Mouse (Mus musculus) heart, postnatal 14 days (tissue): Measurements from ENCODE around the gene Dock8. TPM values are rescaled to one million over a fixed set of nuclear protein-coding genes. Genes with fewer than 3 reads are reported as not detected.
"Not testable (repeated sequence)": the region's sequence is repeated elsewhere in the genome, so short reads cannot be mapped to it uniquely, and the experiment has no call there.

Source experiments
- DNase-seq, 2 experiments: peaks; one replicate each; pipeline ENCODE4 v3.0.0; 2021 to 2022
- intact Hi-C: fragments of 180-260 bp; cut with DNase I; formaldehyde crosslinking; loops from one replicate; pipeline ENCODE4 v1.15.1; 2025
- total RNA-seq, 2 experiments: library from RNA; stranded (reverse); gene quantifications; 2 replicates each; pipeline ENCODE4 v1.2.3; 2021

Gene Dock8
- total RNA-seq, 2 experiments from 2014 or later, result 16.0 to 19.8 TPM

DNA sequence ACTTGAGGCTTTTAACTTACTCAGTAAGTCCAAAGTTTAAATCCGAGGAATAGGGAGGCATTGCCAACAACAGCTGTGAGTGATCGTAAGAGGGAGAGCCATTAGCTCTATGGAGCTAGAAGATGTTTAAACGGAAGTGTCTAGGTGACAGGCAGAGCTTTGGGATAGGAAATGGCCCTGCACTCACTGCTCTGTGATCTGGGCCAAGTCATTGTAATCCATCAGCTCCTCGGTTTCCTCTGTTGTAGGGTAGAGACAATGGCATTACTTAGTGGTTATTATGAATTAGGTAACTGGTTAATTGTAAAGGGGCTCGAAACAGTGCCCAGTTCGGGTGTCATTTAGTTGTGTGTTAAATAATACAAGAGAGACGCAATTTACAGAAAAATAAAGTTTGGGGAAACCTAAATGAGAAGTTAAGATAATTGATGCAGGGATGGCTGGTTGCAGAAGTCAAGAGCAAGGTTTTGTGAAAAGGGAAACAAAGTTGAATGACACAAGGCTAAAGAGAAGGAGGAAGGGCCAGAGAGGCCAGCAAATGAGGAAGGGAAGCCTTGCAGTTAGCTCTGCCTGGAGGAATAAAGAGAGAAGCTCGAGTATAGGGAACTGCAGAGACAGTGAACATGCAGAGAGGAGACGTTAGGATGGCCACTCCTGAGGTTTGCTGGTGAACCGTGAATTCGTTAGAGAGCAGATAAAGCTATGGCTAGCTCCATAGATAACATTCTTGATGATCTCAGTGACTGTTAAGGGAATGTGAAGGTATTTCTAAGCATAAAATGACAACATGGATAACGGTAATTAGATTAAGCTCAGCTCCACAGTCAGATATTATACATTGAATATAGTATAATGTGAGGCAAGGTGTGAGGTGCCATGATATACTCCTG lies 2.3 kb upstream of the Dock8 start:
- DNase-seq, result no peak
- intact Hi-C loops, result no loop called here

DNA sequence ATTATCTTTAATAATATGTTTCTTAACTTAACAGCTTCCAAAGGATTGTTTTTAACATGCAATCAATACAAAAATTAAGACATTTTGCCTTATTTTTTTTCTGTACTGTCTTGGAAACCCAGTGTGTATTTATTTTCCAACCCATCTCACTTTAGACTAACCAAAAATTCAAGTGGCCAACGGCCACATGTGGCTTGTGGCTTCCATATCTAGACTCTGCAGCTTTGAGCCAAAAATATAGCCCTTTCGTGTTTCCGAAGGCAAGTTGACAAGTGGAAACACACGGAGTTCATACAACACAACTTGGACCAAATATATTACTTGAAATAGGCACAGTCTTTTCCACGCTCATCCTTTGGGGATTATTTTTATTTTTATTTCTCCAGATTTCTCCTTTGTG lies 773 bp upstream of the Dock8 start:
- no peak for DNase-seq
- intact Hi-C loops, result no loop called here

GRCm38 (mm10) chr19:25000153-25000552 lies 819 bp downstream of the Dock8 start:
- no peak for DNase-seq
- intact Hi-C loops, result loop anchor here (2.0 kb wide), 1 partner anchor 39 kb away; the partner anchor contains the start of gene Cbwd1

DNA sequence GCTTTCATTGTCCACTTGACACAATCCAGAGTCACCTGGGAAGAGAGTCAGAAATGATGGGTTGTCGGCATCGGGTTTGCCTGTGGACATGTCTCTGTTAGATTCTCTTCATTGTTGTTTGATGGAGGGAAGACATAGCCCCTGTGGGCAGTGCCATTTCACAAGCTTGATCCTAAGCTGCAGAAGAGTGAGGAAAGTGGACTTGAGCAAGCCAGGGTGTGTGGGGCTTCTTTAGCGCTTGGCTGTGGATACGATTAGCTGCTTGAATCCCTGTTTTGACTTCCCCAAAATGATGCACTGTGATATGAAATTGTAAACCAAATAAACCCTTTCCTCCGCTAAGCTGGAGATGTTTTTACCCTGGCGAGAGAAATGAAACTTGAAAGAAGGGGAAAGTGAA lies 2.7 kb downstream of the Dock8 start:
- intact Hi-C loops, result no loop called here
- no peak for DNase-seq

DNA sequence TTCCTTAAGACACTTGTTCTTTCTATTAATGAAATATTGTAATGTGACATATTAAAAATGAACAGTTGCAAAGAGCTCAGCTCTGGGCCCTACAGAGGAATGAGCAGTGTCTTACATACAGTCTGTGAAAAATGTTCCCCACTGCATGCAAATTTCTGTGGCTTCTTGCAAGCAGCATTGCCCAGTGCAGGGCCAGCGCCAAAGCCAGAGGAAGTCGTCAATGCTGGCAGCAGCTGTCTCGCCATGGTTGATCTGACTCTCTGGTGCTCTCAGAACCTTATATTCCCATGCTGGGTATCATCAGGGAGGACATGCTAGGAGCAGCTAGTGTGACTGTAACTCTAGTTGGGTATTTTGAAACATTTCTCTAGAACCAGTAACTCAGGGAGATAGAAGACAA lies 3.5 kb downstream of the Dock8 start:
- no peak for DNase-seq
- intact Hi-C loops, result no loop called here

- intact Hi-C loops, result no loop called here
- DNase-seq, result no peak
Measured at GRCm38 (mm10) chr19:25003810-25004209, 4.5 kb downstream of the Dock8 start.

DNA sequence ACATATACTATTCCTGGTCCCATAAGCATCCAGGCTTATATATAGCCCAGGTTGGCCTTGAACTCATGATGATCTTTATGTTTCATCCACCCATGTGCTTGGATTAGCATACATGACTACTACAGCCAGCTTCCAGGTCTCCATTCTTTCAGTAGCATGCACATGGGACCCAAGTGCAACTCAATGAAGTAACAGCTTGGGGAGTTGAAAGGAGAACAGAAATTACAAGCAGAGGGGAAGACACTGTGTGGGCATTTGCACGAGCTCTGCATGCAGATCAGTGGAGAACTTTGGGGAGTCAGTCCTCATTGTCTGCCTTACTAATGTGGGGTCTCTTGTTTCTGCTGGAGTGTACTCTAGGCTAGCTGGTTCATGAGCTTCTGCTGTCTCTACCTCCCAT lies 7.4 kb downstream of the Dock8 start:
- intact Hi-C loops, result no loop called here
- no peak for DNase-seq

DNA sequence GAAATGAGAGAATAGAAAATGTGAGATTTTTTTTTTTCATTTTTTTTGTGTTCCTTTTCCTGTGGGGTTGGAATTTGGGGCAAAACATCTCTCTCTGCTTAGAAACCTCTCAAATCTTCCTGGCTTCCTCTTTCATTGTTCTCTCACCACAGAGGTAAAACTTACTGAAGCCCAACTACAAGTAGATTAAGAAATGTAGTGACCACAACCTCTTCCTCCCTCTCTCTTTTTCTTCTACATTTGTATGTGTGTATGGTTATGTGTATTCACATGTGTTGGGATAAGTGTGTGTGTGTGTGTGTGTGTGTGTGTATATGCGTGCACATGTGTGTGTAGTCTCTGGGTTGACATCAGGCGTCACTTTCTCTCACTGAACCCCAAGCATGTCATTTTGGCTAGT lies 9.2 kb downstream of the Dock8 start:
- intact Hi-C loops, result no loop called here
- no peak for DNase-seq

DNA sequence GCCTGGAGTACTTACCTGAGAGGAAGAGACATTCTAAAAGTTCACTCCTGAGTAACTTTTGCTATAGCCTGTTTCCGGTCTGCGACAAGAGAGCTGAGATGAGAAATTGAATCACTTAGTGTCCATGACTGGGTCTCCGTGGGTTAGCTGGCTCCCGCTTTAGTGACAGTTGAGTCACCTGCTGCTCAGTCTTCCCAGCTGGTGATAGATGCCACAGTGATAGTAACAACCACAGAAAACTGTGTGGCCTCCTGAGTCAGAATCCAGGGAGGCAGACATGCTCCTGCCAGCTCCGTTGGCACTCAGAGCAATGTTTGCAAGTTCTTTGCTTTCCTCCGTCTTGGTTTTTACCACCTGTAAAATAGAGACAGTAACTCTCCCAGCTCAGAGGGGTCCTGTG lies 23.4 kb downstream of the Dock8 start:
- intact Hi-C loops, result no loop called here
- no peak for DNase-seq

GRCm38 (mm10) chr19:25031765-25032164 lies 32.4 kb downstream of the Dock8 start:
- intact Hi-C loops, result no loop called here
- DNase-seq, result no peak

GRCm38 (mm10) chr19:25033008-25033407 lies 33.7 kb downstream of the Dock8 start:
- DNase-seq, intact Hi-C loops: not testable (repeated sequence)

DNA sequence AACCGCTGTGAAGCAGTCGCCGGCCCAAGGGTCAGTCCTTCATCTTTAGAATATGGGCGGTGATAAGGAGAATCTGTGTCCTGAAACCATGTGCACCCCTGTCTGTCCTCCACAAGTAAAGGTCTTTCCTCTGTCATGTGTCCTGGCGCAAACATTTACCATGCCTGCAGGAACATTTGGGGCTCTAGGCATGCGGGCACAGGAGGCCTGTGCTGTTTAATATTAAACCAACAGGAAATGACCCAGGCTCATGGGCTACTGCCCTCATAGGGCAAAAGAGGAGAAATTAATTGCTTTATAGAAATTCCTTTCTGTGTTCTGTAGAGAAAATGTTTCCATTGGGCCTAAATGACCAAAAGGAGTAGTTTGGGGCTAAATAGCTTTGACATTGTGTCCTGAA lies 36.5 kb downstream of the Dock8 start:
- intact Hi-C loops, result no loop called here
- no peak for DNase-seq

- intact Hi-C loops, result no loop called here
- no peak for DNase-seq
Measured at GRCm38 (mm10) chr19:25036784-25037183, 37.5 kb downstream of the Dock8 start.

DNA sequence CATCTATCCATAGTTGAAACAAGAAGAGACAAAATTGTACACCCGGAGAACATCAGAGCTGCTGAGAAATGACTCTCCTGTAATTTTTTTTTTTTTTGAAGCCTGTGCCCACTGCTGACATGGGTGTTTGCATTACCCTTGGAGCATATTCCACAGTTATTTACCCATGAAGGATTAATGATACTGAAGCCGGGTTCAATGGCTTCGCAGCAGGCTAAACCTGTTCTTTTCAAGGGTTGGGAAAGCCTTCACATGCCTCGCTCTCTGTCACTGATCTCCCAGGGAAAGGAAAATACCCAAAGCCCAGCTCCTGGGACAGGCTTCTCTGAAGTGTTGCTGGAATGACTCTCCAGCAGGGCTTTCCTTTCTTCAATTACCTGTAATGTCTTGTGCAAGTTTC lies 37.9 kb downstream of the Dock8 start:
- DNase-seq, result no peak
- intact Hi-C loops, result no loop called here

DNA sequence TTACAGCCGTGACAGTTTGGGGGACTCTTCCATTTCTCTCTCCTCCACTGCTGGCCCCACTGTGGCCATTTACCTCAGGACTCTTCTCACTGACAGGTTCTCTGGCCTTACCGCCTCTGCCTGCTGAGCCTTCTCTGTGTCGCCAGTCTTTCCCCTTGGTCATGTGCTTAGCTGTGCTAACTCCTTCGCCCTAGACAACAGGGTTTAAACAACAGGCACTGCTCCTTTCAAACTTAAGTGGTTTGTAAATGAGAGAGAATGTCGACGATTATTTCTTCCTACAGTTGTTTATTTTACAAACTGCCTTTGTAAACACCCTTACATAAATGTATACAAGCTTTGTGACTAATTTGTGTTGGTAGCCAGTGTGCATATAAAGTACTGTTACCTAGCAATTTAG lies 39.0 kb downstream of the Dock8 start:
- intact Hi-C loops, result no loop called here

DNA sequence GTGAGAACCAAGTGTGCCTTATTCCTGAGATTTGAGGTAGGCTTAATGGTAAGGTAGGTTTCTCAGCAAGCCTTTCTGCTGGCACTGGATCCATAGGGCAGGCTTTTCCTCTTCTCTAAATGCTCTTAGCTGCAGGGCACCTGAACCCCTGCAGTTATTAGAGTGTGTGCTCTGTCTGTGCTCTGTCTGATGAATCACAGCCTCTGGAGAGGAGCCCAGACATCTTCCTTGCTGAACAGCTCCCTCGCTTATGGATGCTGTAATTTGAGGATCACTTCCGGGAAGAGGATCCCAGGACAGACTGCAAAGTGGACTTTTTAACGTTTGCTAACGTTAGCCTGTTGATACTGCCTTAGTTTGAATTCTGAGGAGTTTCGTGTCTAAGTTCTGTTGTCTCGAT lies 41.9 kb downstream of the Dock8 start:
- intact Hi-C loops, result no loop called here

More for the DNA sequence above, 39.0 kb downstream of the Dock8 start:
- DNase-seq, result no peak

DNA sequence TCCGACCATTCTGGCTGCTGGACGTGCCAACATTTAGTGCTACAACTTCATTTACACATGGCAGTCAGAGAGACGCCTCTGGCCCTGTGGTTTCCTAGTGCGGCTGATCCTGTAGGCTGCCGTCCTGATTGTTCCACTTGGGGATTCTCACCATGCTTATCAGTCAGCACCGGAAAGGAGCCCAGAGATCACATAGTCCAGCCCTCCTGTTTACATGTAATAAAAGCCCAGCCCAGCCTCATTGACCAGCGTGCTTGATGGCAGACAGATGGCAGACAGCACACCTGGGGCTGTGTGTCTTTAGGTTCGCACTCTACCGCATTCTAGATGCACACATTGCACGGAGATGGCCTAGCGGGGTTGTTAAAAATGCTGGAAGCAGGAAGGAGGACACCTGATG lies 43.6 kb downstream of the Dock8 start:
- intact Hi-C loops, result no loop called here
- DNase-seq, result no peak

More for the DNA sequence above, 41.9 kb downstream of the Dock8 start:
- no peak for DNase-seq

GRCm38 (mm10) chr19:25044057-25044456 lies 44.7 kb downstream of the Dock8 start:
- intact Hi-C loops, result no loop called here

GRCm38 (mm10) chr19:25052355-25052754 lies 53.0 kb downstream of the Dock8 start:
- no peak for DNase-seq

More at GRCm38 (mm10) chr19:25044057-25044456, 44.7 kb downstream of the Dock8 start:
- no peak for DNase-seq

GRCm38 (mm10) chr19:25053152-25053551 lies 53.8 kb downstream of the Dock8 start:
- intact Hi-C loops, result no loop called here
- DNase-seq, result no peak

More at GRCm38 (mm10) chr19:25052355-25052754, 53.0 kb downstream of the Dock8 start:
- intact Hi-C loops, result no loop called here

DNA sequence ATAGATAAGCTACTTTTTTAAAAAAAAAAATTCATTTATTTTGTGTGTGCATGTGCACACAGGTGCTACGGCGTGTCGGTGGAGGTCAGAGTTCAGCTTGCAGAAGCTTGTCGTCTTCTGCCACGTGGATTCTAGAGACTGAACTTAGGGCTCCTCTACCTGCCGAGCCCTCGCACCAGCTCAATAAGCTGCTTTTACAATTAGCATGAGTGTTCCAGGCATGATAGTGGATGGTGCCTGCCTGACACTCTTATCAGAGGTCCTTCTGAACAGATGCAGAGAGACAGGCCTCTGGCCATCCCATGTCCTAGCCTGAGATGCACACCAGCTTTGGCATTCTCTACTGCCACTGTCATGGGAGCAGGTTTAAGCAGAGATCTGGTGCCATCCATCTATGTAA lies 55.7 kb downstream of the Dock8 start:
- DNase-seq, result no peak
- intact Hi-C loops, result no loop called here

DNA sequence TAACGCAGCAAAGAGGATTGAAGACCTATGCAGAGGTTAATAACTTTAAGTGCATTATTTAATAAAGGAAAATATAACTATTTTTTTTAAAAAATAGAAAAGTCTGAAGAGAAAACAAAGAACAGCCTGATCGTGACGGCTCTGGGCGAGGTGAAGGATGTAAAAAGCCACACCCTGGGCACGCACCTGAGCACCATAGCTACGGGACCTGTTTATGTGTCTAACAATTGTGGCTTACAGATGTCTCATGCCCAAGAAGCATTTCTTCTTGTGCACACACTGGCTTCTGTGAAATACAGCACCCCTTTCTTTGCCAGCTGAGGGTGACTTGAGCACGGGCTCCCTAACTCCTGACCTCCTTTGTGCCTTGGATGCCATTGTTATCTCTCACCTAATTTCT lies 56.2 kb downstream of the Dock8 start:
- intact Hi-C loops, result no loop called here
- no peak for DNase-seq
